Mouse (Mus musculus): ENCODE data around the gene Gm20807. TPM values are rescaled to one million over a fixed set of nuclear protein-coding genes. Genes with fewer than 3 reads are reported as not detected.
"Not testable (repeated sequence)": the region's sequence is repeated elsewhere in the genome, so short reads cannot be mapped to it uniquely, and the experiment has no call there.

Gene Gm20807
- polyA plus RNA-seq (2014; fragmentation: Nextera tagmentation; extraction: Ambion mirVana): not detected in 2 replicates

DNA sequence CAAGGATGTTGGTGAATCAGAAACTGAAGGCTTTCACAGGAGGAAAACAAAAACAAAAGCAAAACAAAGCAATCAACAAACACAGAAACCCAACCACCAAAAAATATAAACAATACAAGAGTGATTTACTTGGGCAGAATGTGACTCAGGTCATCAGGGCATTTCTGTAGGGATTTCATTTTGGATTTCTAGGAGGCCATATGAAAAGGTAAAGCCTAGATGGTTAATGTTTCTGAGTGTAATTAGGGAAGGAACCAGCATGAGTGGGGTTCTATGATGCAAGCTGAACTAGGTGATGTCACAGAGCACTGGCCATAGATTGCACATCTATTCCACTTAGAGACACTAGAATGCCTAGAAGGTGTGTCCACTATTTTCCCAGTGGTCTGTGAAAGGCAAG, at the start of gene Gm20807:
TSS of gene Gm20807 (plus strand) at position 301 of the 400 bp plus-strand sequence.
- not testable (repeated sequence) for H3K36me3 ChIP-seq (replicated peaks; ENCODE audit: control insufficient read depth, insufficient read depth, low read depth, low read length); H3K4me1 ChIP-seq (ENCODE audit: control insufficient read depth, insufficient read depth, low read length); H3K4me2 ChIP-seq (ENCODE audit: low read depth, low read length); ATAC-seq (replicated peaks; ENCODE audit: insufficient number of reproducible peaks, low FRiP score, low TSS enrichment, low read depth); H3K27me3 ChIP-seq (ENCODE audit: control insufficient read depth, insufficient read depth, low read length); H3K9ac ChIP-seq (replicated peaks; ENCODE audit: low read length); H3K9me3 ChIP-seq (replicated peaks; ENCODE audit: control insufficient read depth, low read length); H3K4me3 ChIP-seq (ENCODE audit: low read depth, low read length); H3K27ac ChIP-seq (replicated peaks; ENCODE audit: low read depth, low read length); DNase-seq (ENCODE audit: low spot score)

Other genes with a start within 250 kb of the Gm20807 start
- gene Gm21891, start 90.6 kb downstream of the Gm20807 start, polyA plus RNA-seq (2014; fragmentation: Nextera tagmentation; extraction: Ambion mirVana): not detected in 2 replicates
- not detected in 2 replicates for gene Gm21425, start 119.1 kb downstream of the Gm20807 start, polyA plus RNA-seq (2014; fragmentation: Nextera tagmentation; extraction: Ambion mirVana)
- gene Gm21828, start 181.0 kb downstream of the Gm20807 start, polyA plus RNA-seq (2014; fragmentation: Nextera tagmentation; extraction: Ambion mirVana): not detected in 2 replicates
- gene Gm21440, start 209.5 kb downstream of the Gm20807 start, polyA plus RNA-seq (2014; fragmentation: Nextera tagmentation; extraction: Ambion mirVana): not detected in 2 replicates
- gene Gm21454, start 209.6 kb downstream of the Gm20807 start, polyA plus RNA-seq (2014; fragmentation: Nextera tagmentation; extraction: Ambion mirVana): not detected in 2 replicates